Mouse (Mus musculus): ENCODE measurements around the gene Cyfip2.

GRCm38 (mm10) chr11:46165866-46166585, 146.6 kb downstream of the Cyfip2 start, which contains the start of gene Nipal4:
- TF ChIP-seq POLR2A (IDR thresholded peaks at IDR 0.05; ENCODE audit: control insufficient read depth, extremely low read depth, insufficient read depth, low read length, poor library complexity), result no peak
- no peak for TF ChIP-seq CTCF (IDR thresholded peaks at IDR 0.05; ENCODE audit: borderline replicate concordance, control insufficient read depth, extremely low read depth, insufficient read depth, low read length, poor library complexity)
